Mouse (Mus musculus): Measurements from ENCODE around the gene Arg2. TPM values are rescaled to one million over a fixed set of nuclear protein-coding genes. Genes with fewer than 3 reads are reported as not detected.

Gene Arg2
- polyA plus RNA-seq, 1 experiment from 2014 or later, result 0.50 TPM

Other genes starting within 250 kb of the Arg2 start
- gene Plek2, start 223.8 kb upstream of the Arg2 start, polyA plus RNA-seq (2014; fragmentation: Nextera tagmentation; extraction: Ambion mirVana), result 10.6 and 13.1 TPM in 2 replicates
- gene Tmem229b, start 123.2 kb upstream of the Arg2 start, polyA plus RNA-seq (2014; fragmentation: Nextera tagmentation; extraction: Ambion mirVana), result 1.6 and 1.8 TPM in 2 replicates
- gene Plekhh1, start 101.6 kb upstream of the Arg2 start, polyA plus RNA-seq (2014; fragmentation: Nextera tagmentation; extraction: Ambion mirVana), result 2.7 and 3.8 TPM in 2 replicates
- 17.7 and 19.0 TPM in 2 replicates for gene Pigh, start 41.1 kb upstream of the Arg2 start, polyA plus RNA-seq (2014; fragmentation: Nextera tagmentation; extraction: Ambion mirVana)
- gene Vti1b, start 41.9 kb downstream of the Arg2 start, polyA plus RNA-seq (2014; fragmentation: Nextera tagmentation; extraction: Ambion mirVana), result 88.5 and 99.1 TPM in 2 replicates
- gene Rdh11, start 61.5 kb downstream of the Arg2 start, polyA plus RNA-seq (2014; fragmentation: Nextera tagmentation; extraction: Ambion mirVana), result 17.7 and 18.4 TPM in 2 replicates
- gene Rdh12, start 78.1 kb downstream of the Arg2 start, polyA plus RNA-seq (2014; fragmentation: Nextera tagmentation; extraction: Ambion mirVana), result 0.34 and 0.58 TPM in 2 replicates
- 11.5 and 13.7 TPM in 2 replicates for gene Zfyve26, start 165.5 kb downstream of the Arg2 start, polyA plus RNA-seq (2014; fragmentation: Nextera tagmentation; extraction: Ambion mirVana)
- gene Rad51b, start 166.5 kb downstream of the Arg2 start, polyA plus RNA-seq (2014; fragmentation: Nextera tagmentation; extraction: Ambion mirVana), result 5.1 and 6.4 TPM in 2 replicates

Measured in heart, embryonic 11.5 days (tissue).